Mouse (Mus musculus) E14TG2a.4 (cell line): ENCODE results near the gene Aff3.

Experiments used
- H3K27me3 ChIP-seq: 2 replicates; pipeline ENCODE4 v1.6.1; 2014; ENCODE audit warnings: low read length, control low read depth; ENCODE audit not compliant: insufficient read depth
- H3K36me3 ChIP-seq: 2 replicates; pipeline ENCODE4 v1.6.1; 2014; ENCODE audit warnings: low read length, control low read depth; ENCODE audit not compliant: insufficient read depth
- H3K4me1 ChIP-seq: replicated peaks from 2 replicates; pipeline ENCODE4 v1.6.1; 2014; ENCODE audit warnings: low read depth, low read length, control low read depth
- H3K4me3 ChIP-seq: replicated peaks from 2 replicates; pipeline ENCODE4 v1.5.1; 2014; ENCODE audit warnings: mild to moderate bottlenecking, low read length
- H3K9me3 ChIP-seq: 2 replicates; pipeline ENCODE4 v1.6.1; 2014; ENCODE audit warnings: low read length, control low read depth
- CTCF ChIP-seq: conservative IDR thresholded peaks from 2 replicates; pipeline ENCODE4 v1.5.1; 2014; ENCODE audit warnings: low read length
- NANOG ChIP-seq: IDR thresholded peaks from 2 replicates; pipeline ENCODE4 v1.6.1; 2014; ENCODE audit warnings: borderline replicate concordance, low read length, mixed read lengths
- POU5F1 ChIP-seq: IDR thresholded peaks from 2 replicates; pipeline ENCODE4 v1.6.1; 2014; ENCODE audit warnings: low read length, borderline replicate concordance

The Aff3 gene

GRCm38 (mm10) chr1:38294336-38294695, 370.4 kb downstream of the Aff3 start:
- Histone ChIP-seq H3K4me1 (peaks cover 13% of the 10 kb centered on the region), H3K36me3 (no peaks in the 10 kb centered on the region), H3K9me3 (no peaks in the 10 kb centered on the region), H3K27me3 (peaks cover 15% of the 10 kb centered on the region), H3K4me3 (no peak overlapping the region)
- TF ChIP-seq NANOG (no peak), POU5F1 (no peak)

DNA sequence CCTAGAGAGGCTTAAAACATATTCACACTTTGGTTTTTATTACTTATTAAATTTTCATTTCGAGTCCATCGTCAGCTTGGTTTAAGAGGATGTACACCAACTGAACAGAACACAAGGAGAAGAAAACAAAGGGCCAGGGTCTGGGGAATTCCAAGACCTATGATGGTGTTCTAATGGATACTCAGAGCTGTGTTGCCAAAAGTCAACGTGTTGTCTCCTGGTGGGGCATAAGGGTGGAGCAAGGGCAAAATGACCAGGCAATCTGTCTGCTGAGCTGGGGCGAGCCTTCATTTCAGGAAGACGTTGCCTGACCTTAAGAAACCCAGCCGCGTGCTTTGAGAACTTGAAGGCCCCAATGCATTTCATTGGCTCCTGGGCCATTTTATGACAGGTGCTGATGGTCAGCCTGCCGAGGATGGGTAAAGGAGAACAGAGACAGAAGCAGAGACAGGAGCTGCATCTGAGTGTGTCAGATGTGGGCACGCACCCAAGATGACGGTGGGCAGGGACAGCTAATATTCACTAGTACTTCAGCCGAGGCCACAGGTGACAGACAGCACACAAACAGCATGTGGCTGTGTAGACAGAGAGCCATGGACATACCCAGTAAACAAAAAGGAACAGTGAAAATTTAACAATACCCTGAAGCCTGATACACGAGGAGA, 371.0 kb downstream of the Aff3 start:
- H3K27me3 ChIP-seq: peaks cover 15% of the 10 kb centered on the region
- H3K36me3 ChIP-seq: no peaks in the 10 kb centered on the region
- no peaks in the 10 kb centered on the region for H3K9me3 ChIP-seq
- H3K4me3 ChIP-seq: no peak overlapping the region
- peaks cover 13% of the 10 kb centered on the region for H3K4me1 ChIP-seq
- TF ChIP-seq POU5F1: no peak

DNA sequence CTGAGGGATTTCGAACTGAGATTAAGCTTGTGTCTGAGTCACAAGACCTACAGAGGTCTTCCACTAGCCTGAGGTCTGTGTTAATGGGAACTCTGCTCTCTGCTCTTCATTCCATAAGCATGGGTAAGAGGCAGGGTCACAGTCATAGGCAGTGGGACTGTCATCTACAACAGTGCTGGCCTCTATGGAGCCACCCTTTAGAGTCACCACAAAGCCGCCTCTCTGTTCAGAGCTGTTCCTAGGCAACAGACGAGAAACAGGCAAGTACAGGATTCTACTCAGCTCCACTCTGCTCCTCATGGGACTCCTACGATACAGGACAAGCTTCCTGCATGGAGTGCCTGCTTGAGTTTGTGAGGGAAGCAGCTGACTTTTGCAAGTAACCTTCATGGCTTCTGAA, 371.9 kb downstream of the Aff3 start:
- H3K4me3 ChIP-seq: no peak overlapping the region
- peaks cover 13% of the 10 kb centered on the region for H3K4me1 ChIP-seq
- H3K27me3 ChIP-seq: peaks cover 15% of the 10 kb centered on the region
- no peaks in the 10 kb centered on the region for H3K9me3 ChIP-seq
- H3K36me3 ChIP-seq: no peaks in the 10 kb centered on the region
- no peak for TF ChIP-seq POU5F1
- no peak for TF ChIP-seq NANOG
- no peak for TF ChIP-seq CTCF

DNA sequence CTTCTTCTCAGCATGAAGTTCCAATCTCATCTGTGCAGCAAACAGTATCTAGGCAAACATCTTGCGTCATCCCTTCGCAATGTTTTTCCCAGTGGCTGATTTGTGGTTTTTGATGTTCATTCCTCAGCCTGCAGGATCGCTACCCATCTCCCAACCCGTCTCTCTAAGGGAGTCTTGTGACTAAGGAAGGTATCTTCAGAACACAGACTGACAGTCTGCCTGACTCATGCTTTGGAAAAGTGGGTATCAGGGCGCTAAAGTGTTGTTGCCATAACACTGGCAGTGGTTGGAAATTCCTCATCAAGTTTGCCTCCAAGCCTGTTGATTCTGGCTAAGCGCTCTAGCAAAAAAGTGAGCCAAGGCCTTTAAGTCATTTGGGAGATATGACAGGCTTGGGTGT, 372.8 kb downstream of the Aff3 start:
- Histone ChIP-seq H3K4me1 (peaks cover 13% of the 10 kb centered on the region), H3K36me3 (no peaks in the 10 kb centered on the region)
- TF ChIP-seq NANOG: no peak
- no peak for TF ChIP-seq CTCF
- TF ChIP-seq POU5F1: no peak

GRCm38 (mm10) chr1:38291497-38291896, 373.3 kb downstream of the Aff3 start:
- Histone ChIP-seq H3K9me3 (no peaks in the 10 kb centered on the region), H3K4me3 (no peak overlapping the region), H3K36me3 (no peaks in the 10 kb centered on the region), H3K4me1 (peaks cover 13% of the 10 kb centered on the region), H3K27me3 (peaks cover 15% of the 10 kb centered on the region)
- TF ChIP-seq CTCF: no peak
- peak; percentile 70; the same call in 1 of the 2 replicates for TF ChIP-seq NANOG
- no peak for TF ChIP-seq POU5F1

More for the DNA sequence above, 372.8 kb downstream of the Aff3 start:
- H3K9me3 ChIP-seq: no peaks in the 10 kb centered on the region
- H3K4me3 ChIP-seq: no peak overlapping the region
- peaks cover 15% of the 10 kb centered on the region for H3K27me3 ChIP-seq

DNA sequence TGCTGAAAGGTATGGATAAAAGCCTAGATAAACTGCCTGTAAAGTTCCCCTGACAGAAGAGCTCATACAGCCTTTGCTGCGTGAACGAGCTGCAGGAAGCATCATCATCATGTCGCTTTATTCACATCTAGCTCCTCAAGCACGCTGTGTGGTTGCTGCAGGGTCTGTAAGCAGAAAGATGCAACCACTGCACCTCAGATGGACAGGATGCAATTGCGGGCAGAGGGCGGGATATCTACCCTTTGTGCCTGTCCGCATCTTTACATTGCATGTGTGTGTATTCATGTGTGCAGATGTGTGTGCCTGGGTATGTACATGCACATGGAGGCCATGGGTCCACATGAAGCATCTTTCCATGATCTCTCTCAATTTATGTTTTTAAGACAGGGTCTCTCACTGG, 373.9 kb downstream of the Aff3 start:
- Histone ChIP-seq H3K4me1 (peaks cover 13% of the 10 kb centered on the region), H3K36me3 (no peaks in the 10 kb centered on the region), H3K4me3 (no peak overlapping the region), H3K27me3 (peaks cover 15% of the 10 kb centered on the region), H3K9me3 (no peaks in the 10 kb centered on the region)
- TF ChIP-seq POU5F1: no peak
- no peak for TF ChIP-seq CTCF
- TF ChIP-seq NANOG: no peak

DNA sequence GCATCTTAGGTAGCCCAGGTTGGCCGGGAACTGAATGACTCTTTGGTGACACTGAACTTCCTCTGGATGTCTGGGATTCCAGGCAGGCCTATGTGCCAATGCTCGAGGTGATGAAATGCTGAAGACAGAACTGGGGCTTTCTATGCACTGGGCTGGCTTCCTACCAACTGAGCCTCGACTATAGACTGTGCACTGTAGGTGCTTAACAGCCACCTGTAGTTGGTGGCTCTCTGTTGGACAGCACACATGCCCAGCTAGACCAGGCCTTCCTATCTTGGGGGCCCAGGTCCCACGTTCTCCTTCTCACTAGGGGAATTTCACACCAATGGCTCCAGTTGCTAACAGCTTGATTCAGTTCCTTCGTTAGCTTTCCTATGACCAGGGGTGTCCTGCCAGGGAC, 374.9 kb downstream of the Aff3 start:
- TF ChIP-seq POU5F1: no peak
- no peak for TF ChIP-seq CTCF
- TF ChIP-seq NANOG: no peak
- H3K36me3 ChIP-seq: no peaks in the 10 kb centered on the region

DNA sequence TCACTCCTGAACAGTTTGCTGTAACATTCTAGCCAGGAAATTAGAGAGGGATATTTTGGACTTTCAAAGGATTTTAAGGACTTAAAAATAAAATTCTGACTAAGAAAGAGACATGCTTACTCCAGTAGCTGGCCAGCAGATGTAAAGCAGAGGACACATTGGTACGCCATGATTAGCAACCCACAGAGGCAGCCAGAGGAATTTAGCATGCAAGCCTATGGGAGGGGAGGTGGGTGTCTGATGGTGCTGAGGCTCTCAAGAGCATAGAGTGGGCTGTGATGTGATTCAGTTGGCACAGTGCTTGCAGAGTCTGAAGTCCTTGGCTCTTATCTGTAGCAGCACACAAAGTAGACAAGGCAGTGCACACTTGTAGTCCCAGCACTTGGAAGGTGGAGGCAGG, 376.0 kb downstream of the Aff3 start:
- no peaks in the 10 kb centered on the region for H3K36me3 ChIP-seq
- no peak for TF ChIP-seq POU5F1
- H3K4me3 ChIP-seq: no peak overlapping the region
- H3K4me1 ChIP-seq: peaks cover 13% of the 10 kb centered on the region
- H3K27me3 ChIP-seq: peaks cover 13% of the 10 kb centered on the region
- no peaks in the 10 kb centered on the region for H3K9me3 ChIP-seq

More for the DNA sequence above, 374.9 kb downstream of the Aff3 start:
- Histone ChIP-seq H3K4me1 (peaks cover 13% of the 10 kb centered on the region), H3K4me3 (no peak overlapping the region), H3K27me3 (peaks cover 15% of the 10 kb centered on the region), H3K9me3 (no peaks in the 10 kb centered on the region)

- Histone ChIP-seq H3K9me3 (no peaks in the 10 kb centered on the region), H3K27me3 (peaks cover 9% of the 10 kb centered on the region), H3K4me1 (peaks cover 8% of the 10 kb centered on the region), H3K4me3 (no peak overlapping the region), H3K36me3 (no peaks in the 10 kb centered on the region)
- TF ChIP-seq CTCF: no peak
- TF ChIP-seq POU5F1: no peak
- TF ChIP-seq NANOG: no peak
Observed at GRCm38 (mm10) chr1:38286551-38286950, 378.2 kb downstream of the Aff3 start.
